Mouse (Mus musculus): ENCODE results near the gene Olfml1. TPM values are rescaled to one million over a fixed set of nuclear protein-coding genes. Genes with fewer than 3 reads are reported as not detected.

Olfml1 gene
- total RNA-seq, 2 experiments from 2014 or later: 4.6 to 5.6 TPM

Other genes starting within 250 kb of the Olfml1 start
- 10 to 100 TPM; 19.1 to 20.6 TPM for gene Syt9, start 196.7 kb upstream of the Olfml1 start, total RNA-seq (2021)
- 1 to 10 TPM; 2.6 to 2.9 TPM for gene Ppfibp2, start 27.8 kb downstream of the Olfml1 start, total RNA-seq (2021)
- not detected for gene 5330417H12Rik, start 57.7 kb downstream of the Olfml1 start, total RNA-seq (2021)
- not detected for gene Cyb5r2, start 190.6 kb downstream of the Olfml1 start, total RNA-seq (2021)
- gene Ovch2, start 233.8 kb downstream of the Olfml1 start, total RNA-seq (2021): not detected
- not detected for gene Olfr467, start 244.8 kb downstream of the Olfml1 start, total RNA-seq (2021)